Mouse (Mus musculus): Measurements from ENCODE around the gene Nell2. TPM values are rescaled to one million over a fixed set of nuclear protein-coding genes. Genes with fewer than 3 reads are reported as not detected.

Gene Nell2
- polyA plus RNA-seq, 1 experiment from 2014 or later, result 35.8 TPM

- no peak overlapping the region for H3K4me3 ChIP-seq
- 85% methylated on average over 4 of the region's 4 CpGs for WGBS
Measured at GRCm38 (mm10) chr15:95316626-95317025, 211.7 kb downstream of the Nell2 start.

DNA sequence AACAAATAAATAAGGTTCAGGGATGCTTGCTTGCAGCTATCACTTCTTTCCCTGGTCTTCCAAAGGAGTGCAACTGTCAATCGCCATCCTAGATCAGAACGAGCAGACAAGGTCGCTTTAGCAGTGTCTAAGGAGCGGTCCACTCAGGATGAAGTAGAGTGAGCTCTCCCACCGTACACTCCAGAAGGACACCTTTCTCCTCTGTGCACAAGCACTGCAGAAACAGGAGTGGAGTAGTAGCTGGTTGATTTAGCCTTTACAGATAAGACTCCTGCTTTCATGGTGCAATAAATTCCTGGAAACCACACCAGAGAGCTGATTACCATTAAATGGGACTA is 213.6 kb downstream of the Nell2 start:
- no peaks in the 10 kb centered on the region for H3K9me3 ChIP-seq
- H3K27me3 ChIP-seq (ENCODE audit: poor library complexity, severe bottlenecking), result no peaks in the 10 kb centered on the region
- H3K36me3 ChIP-seq (replicated peaks), result no peaks in the 10 kb centered on the region
- no peak overlapping the region for H3K4me3 ChIP-seq
- no peak overlapping the region for H3K27ac ChIP-seq
- WGBS, result 91% methylated on average over 5 of the region's 5 CpGs
- DNase-seq (ENCODE audit: extremely low spot score, low spot score), result no peak
- H3K4me1 ChIP-seq, result peaks cover 11% of the 10 kb centered on the region; the same call in 1 of the 2 replicates

More at GRCm38 (mm10) chr15:95316626-95317025, 211.7 kb downstream of the Nell2 start:
- Histone ChIP-seq H3K27ac (no peak overlapping the region), H3K27me3 (ENCODE audit: poor library complexity, severe bottlenecking) (no peaks in the 10 kb centered on the region), H3K36me3 (replicated peaks) (no peaks in the 10 kb centered on the region), H3K4me1 (peaks cover 11% of the 10 kb centered on the region; the same call in 1 of the 2 replicates), H3K9me3 (no peaks in the 10 kb centered on the region)
- no peak for DNase-seq (ENCODE audit: extremely low spot score, low spot score)

DNA sequence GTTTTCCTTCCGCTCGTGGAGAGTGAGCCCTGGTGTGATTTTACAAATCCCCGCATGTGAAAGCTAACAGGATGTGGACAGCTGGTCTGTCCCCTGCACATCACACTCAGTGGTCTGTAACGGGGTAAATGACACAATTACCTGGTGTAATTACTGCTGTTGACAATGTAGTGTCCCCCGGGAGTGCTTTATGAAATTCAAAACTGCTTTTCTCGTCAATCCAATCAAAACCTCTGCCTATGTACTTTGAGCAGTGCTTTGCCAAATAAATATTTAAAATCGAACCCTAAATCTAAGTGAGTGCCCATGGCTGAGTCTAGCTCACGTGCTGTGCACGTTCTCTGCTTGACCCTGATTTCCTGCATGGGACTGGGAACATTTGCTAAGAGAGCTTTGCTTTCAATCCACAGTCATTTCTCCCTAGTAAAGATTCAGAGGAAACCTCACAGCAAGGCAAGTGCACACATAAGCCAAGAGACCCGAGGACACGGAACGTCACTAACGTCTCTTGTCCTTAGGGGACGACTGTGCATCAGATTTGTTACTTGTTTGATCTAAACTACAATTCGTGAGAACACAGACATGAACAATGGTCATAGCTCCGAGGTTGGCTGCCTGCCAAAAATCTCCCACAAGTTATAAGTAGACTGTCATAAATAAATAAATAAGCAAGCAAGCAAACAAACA is 214.1 kb downstream of the Nell2 start:
- Histone ChIP-seq H3K27me3 (ENCODE audit: poor library complexity, severe bottlenecking) (no peaks in the 10 kb centered on the region), H3K4me1 (peaks cover 11% of the 10 kb centered on the region; the same call in 1 of the 2 replicates), H3K36me3 (replicated peaks) (no peaks in the 10 kb centered on the region), H3K4me3 (no peak overlapping the region), H3K9me3 (no peaks in the 10 kb centered on the region), H3K27ac (no peak overlapping the region)
- no peak for DNase-seq (ENCODE audit: extremely low spot score, low spot score)
- WGBS, result 80% methylated on average over 16 of the region's 16 CpGs

DNA sequence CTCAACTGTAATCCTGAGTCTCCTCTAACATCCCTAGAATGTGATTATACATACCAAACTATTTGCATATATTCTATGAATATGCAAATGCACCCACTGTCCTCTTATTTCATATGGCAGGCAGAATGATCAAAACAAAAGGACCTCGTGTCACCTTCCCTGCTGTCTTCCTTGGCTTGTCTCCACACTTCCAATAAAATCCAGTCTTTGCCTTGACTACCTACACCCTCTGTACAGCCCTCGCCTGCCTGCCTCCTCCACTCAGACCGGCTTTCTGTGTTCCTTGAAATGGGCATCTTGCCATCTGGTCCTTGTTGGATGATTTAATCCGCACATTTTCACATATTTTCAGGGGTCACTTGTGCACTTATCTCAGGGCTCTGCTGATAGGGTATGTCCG is 215.1 kb downstream of the Nell2 start:
- Histone ChIP-seq H3K27ac (no peak overlapping the region), H3K4me3 (no peak overlapping the region), H3K36me3 (replicated peaks) (no peaks in the 10 kb centered on the region), H3K27me3 (ENCODE audit: poor library complexity, severe bottlenecking) (no peaks in the 10 kb centered on the region), H3K9me3 (no peaks in the 10 kb centered on the region), H3K4me1 (peaks cover 11% of the 10 kb centered on the region; the same call in 1 of the 2 replicates)
- DNase-seq (ENCODE audit: extremely low spot score, low spot score), result no peak
- WGBS, result 82% methylated on average over 5 of the region's 5 CpGs

DNA sequence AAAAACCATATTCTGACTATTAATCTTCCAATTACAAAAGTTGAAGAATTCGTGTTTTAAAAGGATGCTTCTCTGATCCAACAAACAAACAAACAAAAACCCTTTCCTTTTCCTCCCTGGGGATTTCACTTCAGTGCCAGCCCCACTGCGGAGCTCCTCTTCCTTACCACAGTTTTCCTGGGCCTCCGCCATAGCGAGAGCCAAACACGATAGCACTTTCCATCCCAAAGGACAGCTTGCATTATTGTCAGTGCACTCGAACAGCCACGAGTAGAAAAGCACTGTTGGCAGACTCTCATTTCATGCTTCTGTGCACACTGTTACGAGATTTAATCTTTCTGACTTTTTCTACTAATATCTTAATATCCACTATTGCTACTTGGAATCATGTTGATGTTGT is 224.3 kb downstream of the Nell2 start:
- no peak for DNase-seq (ENCODE audit: extremely low spot score, low spot score)
- H3K27ac ChIP-seq, result no peak overlapping the region
- no peaks in the 10 kb centered on the region for H3K27me3 ChIP-seq (ENCODE audit: poor library complexity, severe bottlenecking)
- no peak overlapping the region for H3K4me3 ChIP-seq
- H3K9me3 ChIP-seq, result no peaks in the 10 kb centered on the region
- no peaks in the 10 kb centered on the region for H3K36me3 ChIP-seq (replicated peaks)
- 89% methylated on average over 8 of the region's 8 CpGs for WGBS
- no peaks in the 10 kb centered on the region for H3K4me1 ChIP-seq

DNA sequence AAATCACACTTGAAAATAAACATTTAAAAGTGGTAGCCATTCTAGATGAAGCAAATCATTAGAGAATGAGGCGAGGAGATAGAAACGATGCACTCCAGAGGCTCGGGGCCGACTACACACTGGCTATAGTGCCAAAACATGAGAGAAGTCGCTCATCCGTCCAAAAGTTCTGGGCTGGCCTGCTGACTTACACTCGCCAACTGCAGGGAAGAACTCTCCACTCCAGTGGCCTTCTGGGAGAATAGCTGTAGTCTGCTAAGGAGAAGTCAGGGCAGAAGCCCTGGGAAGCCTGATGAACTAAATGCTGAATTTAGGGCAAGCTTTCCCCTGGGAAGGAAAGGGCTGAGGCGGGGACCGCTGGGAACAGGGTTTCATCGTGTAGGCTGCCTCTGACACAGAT is 231.8 kb downstream of the Nell2 start:
- no peaks in the 10 kb centered on the region for H3K27me3 ChIP-seq (ENCODE audit: poor library complexity, severe bottlenecking)
- no peak overlapping the region for H3K27ac ChIP-seq
- H3K9me3 ChIP-seq, result no peaks in the 10 kb centered on the region
- no peak overlapping the region for H3K4me3 ChIP-seq
- DNase-seq (ENCODE audit: extremely low spot score, low spot score), result no peak
- no peaks in the 10 kb centered on the region for H3K4me1 ChIP-seq
- WGBS, result 92% methylated on average over 10 of the region's 10 CpGs
- H3K36me3 ChIP-seq (replicated peaks), result no peaks in the 10 kb centered on the region

DNA sequence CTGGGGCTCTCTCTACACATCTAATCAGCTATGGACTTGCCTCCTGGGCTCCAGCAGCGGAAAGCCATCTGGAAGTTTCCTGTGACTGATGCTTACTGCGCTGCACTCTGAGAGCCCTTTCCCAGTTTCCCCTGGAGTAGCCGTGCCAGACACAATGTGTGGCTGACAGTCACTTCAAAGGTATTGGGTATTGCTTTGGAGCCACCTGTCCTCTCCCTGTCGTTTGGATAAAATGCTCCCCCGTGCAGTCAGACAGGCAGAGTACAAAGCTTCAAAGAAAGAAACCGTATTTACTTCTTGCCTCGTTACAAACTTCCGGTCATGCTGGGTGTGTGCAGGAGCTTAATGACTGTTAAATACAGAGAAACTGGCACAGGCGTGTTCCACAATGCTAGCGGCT is 239.3 kb downstream of the Nell2 start:
- Histone ChIP-seq H3K9me3 (no peaks in the 10 kb centered on the region), H3K27ac (no peak overlapping the region), H3K4me3 (no peak overlapping the region), H3K36me3 (replicated peaks) (no peaks in the 10 kb centered on the region), H3K4me1 (peaks cover 39% of the 10 kb centered on the region), H3K27me3 (ENCODE audit: poor library complexity, severe bottlenecking) (peaks cover 27% of the 10 kb centered on the region)
- no peak for DNase-seq (ENCODE audit: extremely low spot score, low spot score)
- 55% methylated on average over 10 of the region's 10 CpGs for WGBS

DNA sequence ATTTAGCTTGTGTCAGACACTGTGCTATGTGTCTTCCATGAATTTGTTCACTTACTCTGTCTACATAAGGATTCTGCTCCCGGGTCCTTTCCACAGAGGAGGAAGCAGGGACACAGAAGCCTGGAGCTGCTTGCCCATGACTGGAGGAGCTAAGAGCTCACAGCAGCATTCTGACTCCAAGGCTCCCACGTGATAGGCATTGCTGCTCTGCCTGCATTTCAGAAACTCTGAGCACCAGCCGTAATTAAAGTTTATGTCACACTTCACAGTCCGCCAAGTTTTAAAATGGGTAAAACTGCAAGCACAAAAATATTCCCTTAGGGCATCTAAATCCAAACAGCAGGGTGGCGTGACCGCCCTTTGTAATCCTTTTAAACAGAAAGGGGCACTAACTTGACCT is 243.2 kb downstream of the Nell2 start:
- no peaks in the 10 kb centered on the region for H3K9me3 ChIP-seq
- no peak overlapping the region for H3K4me3 ChIP-seq
- H3K4me1 ChIP-seq, result peaks cover 37% of the 10 kb centered on the region
- no peaks in the 10 kb centered on the region for H3K36me3 ChIP-seq (replicated peaks)
- H3K27me3 ChIP-seq (ENCODE audit: poor library complexity, severe bottlenecking), result peaks cover 24% of the 10 kb centered on the region
- WGBS, result 26% methylated on average over 6 of the region's 6 CpGs
- no peak for DNase-seq (ENCODE audit: extremely low spot score, low spot score)
- no peak overlapping the region for H3K27ac ChIP-seq

GRCm38 (mm10) chr15:95280986-95281385 is 247.4 kb downstream of the Nell2 start:
- 96% methylated on average over 2 of the region's 2 CpGs for WGBS
- no peak overlapping the region for H3K4me3 ChIP-seq
- H3K27me3 ChIP-seq (ENCODE audit: poor library complexity, severe bottlenecking), result no peaks in the 10 kb centered on the region
- no peaks in the 10 kb centered on the region for H3K9me3 ChIP-seq
- H3K27ac ChIP-seq, result no peak overlapping the region
- DNase-seq (ENCODE audit: extremely low spot score, low spot score), result no peak
- no peaks in the 10 kb centered on the region for H3K36me3 ChIP-seq (replicated peaks)
- peaks cover 12% of the 10 kb centered on the region for H3K4me1 ChIP-seq

DNA sequence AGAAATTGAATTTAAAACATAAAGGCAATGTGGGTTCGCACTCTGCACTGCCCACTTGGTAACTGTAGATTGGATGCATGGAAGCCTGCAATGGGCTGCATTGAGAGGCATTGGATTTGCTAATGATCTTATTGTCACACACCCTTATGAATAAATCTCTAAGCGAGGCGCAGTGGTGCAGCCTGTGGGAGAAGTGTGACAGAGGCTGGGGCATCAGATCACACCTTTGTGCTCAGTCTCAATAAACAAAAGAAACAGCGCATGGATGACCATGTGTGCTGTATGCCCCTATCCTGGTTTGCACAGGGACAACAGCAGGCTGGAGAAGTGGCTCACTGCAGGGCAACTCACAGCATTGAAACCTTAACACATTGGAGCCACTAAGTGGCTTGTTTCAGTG is 250.4 kb downstream of the Nell2 start:
- H3K4me1 ChIP-seq, result no peaks in the 10 kb centered on the region
- no peak overlapping the region for H3K4me3 ChIP-seq
- DNase-seq (ENCODE audit: extremely low spot score, low spot score), result no peak
- H3K9me3 ChIP-seq, result no peaks in the 10 kb centered on the region
- WGBS, result 84% methylated on average over 4 of the region's 4 CpGs
- no peak overlapping the region for H3K27ac ChIP-seq
- H3K27me3 ChIP-seq (ENCODE audit: poor library complexity, severe bottlenecking), result no peaks in the 10 kb centered on the region
- H3K36me3 ChIP-seq (replicated peaks), result no peaks in the 10 kb centered on the region

GRCm38 (mm10) chr15:95276556-95276955 is 251.8 kb downstream of the Nell2 start:
- Histone ChIP-seq H3K9me3 (no peaks in the 10 kb centered on the region), H3K4me3 (no peak overlapping the region), H3K36me3 (replicated peaks) (no peaks in the 10 kb centered on the region), H3K27me3 (ENCODE audit: poor library complexity, severe bottlenecking) (no peaks in the 10 kb centered on the region), H3K27ac (no peak overlapping the region), H3K4me1 (no peaks in the 10 kb centered on the region)
- 93% methylated on average over 3 of the region's 3 CpGs for WGBS
- no peak for DNase-seq (ENCODE audit: extremely low spot score, low spot score)

GRCm38 (mm10) chr15:95275553-95275952 is 252.8 kb downstream of the Nell2 start:
- WGBS, result 89% methylated on average over 5 of the region's 5 CpGs
- H3K4me3 ChIP-seq, result no peak overlapping the region
- H3K36me3 ChIP-seq (replicated peaks), result no peaks in the 10 kb centered on the region
- no peaks in the 10 kb centered on the region for H3K4me1 ChIP-seq
- H3K9me3 ChIP-seq, result no peaks in the 10 kb centered on the region
- H3K27ac ChIP-seq, result no peak overlapping the region
- no peak for DNase-seq (ENCODE audit: extremely low spot score, low spot score)
- H3K27me3 ChIP-seq (ENCODE audit: poor library complexity, severe bottlenecking), result no peaks in the 10 kb centered on the region

DNA sequence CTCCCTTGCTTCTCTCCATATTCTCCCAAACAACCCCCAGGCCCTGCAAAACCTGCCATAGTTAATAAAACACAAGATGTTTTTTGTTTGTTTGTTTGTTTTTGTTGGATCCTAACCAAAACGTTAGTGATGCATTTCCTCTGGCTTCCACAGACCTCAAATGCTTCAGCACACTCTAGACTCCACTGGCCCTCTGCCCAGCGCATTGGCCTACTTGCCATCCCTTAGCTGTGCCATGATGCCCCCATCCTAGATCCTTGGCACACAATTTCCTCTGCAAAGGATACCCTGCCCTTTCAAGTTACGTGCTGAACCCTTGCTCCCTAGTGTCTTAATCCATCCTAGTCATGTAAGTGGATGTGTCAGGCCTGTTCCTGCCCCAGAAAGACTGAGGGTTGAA is 255.1 kb downstream of the Nell2 start:
- 89% methylated on average over 3 of the region's 3 CpGs for WGBS
- Histone ChIP-seq H3K9me3 (no peaks in the 10 kb centered on the region), H3K4me3 (no peak overlapping the region), H3K27me3 (ENCODE audit: poor library complexity, severe bottlenecking) (no peaks in the 10 kb centered on the region), H3K27ac (no peak overlapping the region), H3K36me3 (replicated peaks) (no peaks in the 10 kb centered on the region), H3K4me1 (no peaks in the 10 kb centered on the region)
- DNase-seq (ENCODE audit: extremely low spot score, low spot score), result no peak

GRCm38 (mm10) chr15:95272167-95272566 is 256.2 kb downstream of the Nell2 start:
- WGBS, result 91% methylated on average over 3 of the region's 3 CpGs
- H3K4me1 ChIP-seq, result no peaks in the 10 kb centered on the region
- DNase-seq (ENCODE audit: extremely low spot score, low spot score), result no peak

More at GRCm38 (mm10) chr15:95272167-95272566, 256.2 kb downstream of the Nell2 start:
- Histone ChIP-seq H3K27me3 (ENCODE audit: poor library complexity, severe bottlenecking) (no peaks in the 10 kb centered on the region), H3K36me3 (replicated peaks) (no peaks in the 10 kb centered on the region), H3K27ac (no peak overlapping the region), H3K4me3 (no peak overlapping the region), H3K9me3 (no peaks in the 10 kb centered on the region)
